Mouse (Mus musculus): Measurements from ENCODE around the gene Coq9. TPM values are rescaled to one million over a fixed set of nuclear protein-coding genes. Genes with fewer than 3 reads are reported as not detected.

Coq9 gene
- polyA plus RNA-seq, 1 experiment: 238 TPM

DNA sequence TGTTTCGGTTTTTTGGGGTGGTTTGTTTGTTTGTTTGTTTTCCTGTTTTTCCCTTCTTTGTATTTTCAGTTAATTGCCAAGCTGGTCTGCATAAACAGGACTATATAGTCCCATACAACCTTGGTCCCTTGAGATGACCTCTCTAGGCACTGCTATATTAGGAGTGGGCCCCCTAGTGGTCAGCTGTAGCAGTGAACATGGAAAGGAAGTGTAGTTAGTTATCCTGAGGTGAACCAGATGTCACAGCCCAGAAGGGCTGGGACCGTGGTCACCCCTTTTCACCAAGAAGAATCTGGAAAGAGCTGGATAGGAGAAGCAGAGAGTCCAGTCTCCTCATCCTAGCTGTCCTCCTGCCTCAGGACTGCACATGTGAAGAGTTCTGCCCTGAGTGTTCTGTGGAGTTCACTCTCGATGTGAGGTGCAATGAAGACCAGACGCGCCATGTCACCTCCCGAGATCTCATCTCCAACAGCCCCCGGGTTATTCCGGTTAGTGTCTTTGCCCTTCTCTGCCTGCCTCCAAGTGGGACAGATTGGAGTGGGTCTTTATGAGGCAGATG is 23.3 kb downstream of the Coq9 start:
- H3K4me3 ChIP-seq (ENCODE audit: low read depth, low read length): no peak overlapping the region
- peaks cover 44% of the 10 kb centered on the region for H3K36me3 ChIP-seq (ENCODE audit: control insufficient read depth, insufficient read depth, low read length)
- H3K27me3 ChIP-seq (ENCODE audit: control insufficient read depth, insufficient read depth, low read length): no peaks in the 10 kb centered on the region
- TF ChIP-seq POLR2A (IDR thresholded peaks at IDR 0.05; ENCODE audit: low read depth, low read length) (no peak), CTCF (IDR thresholded peaks at IDR 0.05; ENCODE audit: extremely low read depth, insufficient read length, insufficient replicate concordance, low read depth, low read length) (peak; percentile 61; the same call in 1 of the 2 replicates)
- no peak overlapping the region for H3K27ac ChIP-seq (ENCODE audit: insufficient read depth, low read depth, low read length)
- 73% methylated on average over 8 of the region's 8 CpGs for WGBS
- H3K4me1 ChIP-seq (ENCODE audit: control insufficient read depth, insufficient read depth, insufficient read length, low read length): no peaks in the 10 kb centered on the region

DNA sequence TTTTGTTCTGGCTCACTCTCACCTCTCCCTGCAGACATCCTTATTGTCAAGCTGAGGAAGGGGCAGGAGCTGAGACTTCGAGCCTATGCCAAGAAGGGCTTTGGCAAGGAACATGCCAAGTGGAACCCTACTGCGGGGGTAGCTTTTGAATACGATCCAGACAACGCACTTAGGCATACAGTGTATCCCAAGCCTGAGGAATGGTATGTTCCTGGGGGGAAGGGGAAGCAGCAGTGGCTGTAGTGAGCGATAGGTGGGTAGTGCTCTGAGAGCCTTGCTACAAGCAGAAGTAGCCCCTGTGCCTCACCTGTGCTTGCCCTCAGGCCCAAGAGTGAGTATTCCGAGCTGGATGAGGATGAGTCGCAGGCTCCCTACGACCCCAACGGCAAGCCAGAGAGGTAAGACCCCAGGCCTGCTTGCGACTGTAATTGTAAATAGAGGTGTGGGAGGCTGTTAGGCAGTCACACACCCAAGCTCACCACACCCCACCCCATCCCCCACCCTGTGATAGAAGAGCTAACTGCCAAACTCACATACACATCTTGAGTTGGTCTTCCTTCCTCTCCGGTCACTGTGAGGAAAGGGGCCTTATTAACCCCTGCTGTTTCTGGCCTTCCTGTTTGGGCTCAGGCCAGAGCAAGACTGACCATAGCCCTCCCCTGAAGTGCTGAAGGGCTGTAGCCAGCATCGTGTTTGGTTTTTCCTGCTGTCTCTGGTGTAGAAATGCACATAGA is 24.5 kb downstream of the Coq9 start:
- H3K27ac ChIP-seq (ENCODE audit: insufficient read depth, low read depth, low read length): no peak overlapping the region
- H3K4me1 ChIP-seq (ENCODE audit: control insufficient read depth, insufficient read depth, insufficient read length, low read length): no peaks in the 10 kb centered on the region
- WGBS: 88% methylated on average over 12 of the region's 12 CpGs
- TF ChIP-seq CTCF (IDR thresholded peaks at IDR 0.05; ENCODE audit: extremely low read depth, insufficient read length, insufficient replicate concordance, low read depth, low read length): no peak
- no peak for TF ChIP-seq POLR2A (IDR thresholded peaks at IDR 0.05; ENCODE audit: low read depth, low read length)
- H3K4me3 ChIP-seq (ENCODE audit: low read depth, low read length): no peak overlapping the region
- H3K27me3 ChIP-seq (ENCODE audit: control insufficient read depth, insufficient read depth, low read length): no peaks in the 10 kb centered on the region
- H3K36me3 ChIP-seq (ENCODE audit: control insufficient read depth, insufficient read depth, low read length): peaks cover 55% of the 10 kb centered on the region

DNA sequence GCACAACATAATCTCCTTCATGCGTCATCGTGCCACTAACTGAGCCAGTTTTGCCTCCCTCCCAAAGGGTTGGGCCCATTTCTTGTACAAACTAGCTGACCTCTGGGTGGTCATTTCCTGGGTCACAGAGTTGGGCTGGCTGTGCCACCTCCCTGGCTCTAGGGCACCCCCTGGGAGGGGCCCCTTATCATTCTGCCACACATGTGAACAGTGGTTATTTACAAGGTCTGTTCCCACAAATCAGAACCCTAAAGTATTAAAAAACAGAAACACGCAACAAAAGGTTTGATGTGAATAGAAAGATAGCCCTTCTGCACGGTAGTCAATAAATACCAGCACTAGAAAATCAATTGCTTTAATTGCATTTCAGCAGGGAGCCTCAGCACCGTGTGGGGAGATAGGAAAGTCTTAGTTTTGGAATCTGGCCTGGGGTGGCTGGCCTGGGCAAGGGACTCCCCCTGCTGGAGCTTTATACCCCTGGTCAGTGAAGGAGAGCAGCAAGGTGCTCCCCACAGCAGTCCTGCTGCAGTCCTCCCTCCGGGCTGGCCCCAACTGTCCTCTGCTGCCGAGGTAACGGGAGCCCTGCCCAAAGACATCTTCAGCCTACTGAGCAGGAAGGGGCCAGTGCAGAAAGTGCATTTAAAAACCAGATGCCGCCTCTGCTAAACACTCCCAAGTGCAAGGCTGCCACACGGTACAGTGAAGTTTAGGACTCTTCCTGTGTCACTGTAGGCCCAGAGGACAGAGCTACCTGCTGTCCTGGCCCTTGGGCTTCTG is 26.0 kb downstream of the Coq9 start:
- Histone ChIP-seq H3K27me3 (ENCODE audit: control insufficient read depth, insufficient read depth, low read length) (no peaks in the 10 kb centered on the region), H3K4me3 (ENCODE audit: low read depth, low read length) (no peak overlapping the region), H3K4me1 (ENCODE audit: control insufficient read depth, insufficient read depth, insufficient read length, low read length) (no peaks in the 10 kb centered on the region), H3K36me3 (ENCODE audit: control insufficient read depth, insufficient read depth, low read length) (peaks cover 65% of the 10 kb centered on the region), H3K27ac (ENCODE audit: insufficient read depth, low read depth, low read length) (no peak overlapping the region)
- WGBS: 72% methylated on average over 10 of the region's 10 CpGs
- TF ChIP-seq POLR2A (IDR thresholded peaks at IDR 0.05; ENCODE audit: low read depth, low read length) (no peak), CTCF (IDR thresholded peaks at IDR 0.05; ENCODE audit: extremely low read depth, insufficient read length, insufficient replicate concordance, low read depth, low read length) (no peak)

DNA sequence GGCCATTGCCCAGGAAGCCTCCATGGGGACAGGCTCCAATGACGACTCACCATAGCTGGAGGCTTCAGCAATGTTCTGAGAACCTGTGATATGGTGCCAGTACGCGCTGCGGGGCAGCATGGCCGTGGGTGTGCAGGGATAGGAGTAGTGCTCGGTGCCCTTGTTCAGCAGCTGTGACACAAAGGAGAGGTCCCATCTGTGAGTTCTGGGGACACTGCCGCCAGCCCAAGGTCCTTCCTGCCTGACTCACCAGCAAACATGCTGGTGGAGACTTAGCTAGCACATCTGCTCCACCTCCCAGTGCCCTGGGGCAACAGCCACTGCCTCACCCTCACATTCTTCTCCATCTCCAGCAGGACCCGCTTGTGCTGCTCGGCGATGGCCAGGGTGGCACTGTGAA is 27.2 kb downstream of the Coq9 start:
- Histone ChIP-seq H3K27me3 (ENCODE audit: control insufficient read depth, insufficient read depth, low read length) (no peaks in the 10 kb centered on the region), H3K4me3 (ENCODE audit: low read depth, low read length) (no peak overlapping the region), H3K4me1 (ENCODE audit: control insufficient read depth, insufficient read depth, insufficient read length, low read length) (peaks cover 2% of the 10 kb centered on the region), H3K27ac (ENCODE audit: insufficient read depth, low read depth, low read length) (no peak overlapping the region), H3K36me3 (ENCODE audit: control insufficient read depth, insufficient read depth, low read length) (peaks cover 69% of the 10 kb centered on the region)
- WGBS: 81% methylated on average over 10 of the region's 10 CpGs
- TF ChIP-seq CTCF (IDR thresholded peaks at IDR 0.05; ENCODE audit: extremely low read depth, insufficient read length, insufficient replicate concordance, low read depth, low read length) (no peak), POLR2A (IDR thresholded peaks at IDR 0.05; ENCODE audit: low read depth, low read length) (no peak)

DNA sequence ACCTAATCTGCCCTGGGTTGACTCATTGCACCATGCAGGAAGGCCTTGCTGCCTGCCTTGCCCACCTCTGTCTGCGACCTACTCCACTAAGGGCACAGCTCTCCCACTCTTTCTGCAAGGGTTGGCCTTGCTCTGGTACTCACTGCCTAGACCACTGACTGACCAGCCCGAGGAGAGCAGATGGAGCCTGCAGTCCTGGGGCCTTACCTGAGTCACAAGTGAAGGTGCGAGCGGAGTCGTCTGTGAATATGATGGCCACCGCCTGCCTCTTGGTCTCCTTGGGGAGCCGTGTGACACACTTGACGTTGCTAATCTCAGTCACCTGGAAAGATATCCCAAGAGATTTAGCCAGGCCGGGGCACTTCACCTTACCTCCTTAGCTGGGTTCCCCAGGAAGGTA is 28.8 kb downstream of the Coq9 start:
- Histone ChIP-seq H3K27me3 (ENCODE audit: control insufficient read depth, insufficient read depth, low read length) (no peaks in the 10 kb centered on the region), H3K4me3 (ENCODE audit: low read depth, low read length) (no peak overlapping the region), H3K27ac (ENCODE audit: insufficient read depth, low read depth, low read length) (no peak overlapping the region), H3K36me3 (ENCODE audit: control insufficient read depth, insufficient read depth, low read length) (peaks cover 62% of the 10 kb centered on the region), H3K4me1 (ENCODE audit: control insufficient read depth, insufficient read depth, insufficient read length, low read length) (peaks cover 8% of the 10 kb centered on the region)
- WGBS: 90% methylated on average over 9 of the region's 9 CpGs
- TF ChIP-seq POLR2A (IDR thresholded peaks at IDR 0.05; ENCODE audit: low read depth, low read length) (no peak), CTCF (IDR thresholded peaks at IDR 0.05; ENCODE audit: extremely low read depth, insufficient read length, insufficient replicate concordance, low read depth, low read length) (no peak)

DNA sequence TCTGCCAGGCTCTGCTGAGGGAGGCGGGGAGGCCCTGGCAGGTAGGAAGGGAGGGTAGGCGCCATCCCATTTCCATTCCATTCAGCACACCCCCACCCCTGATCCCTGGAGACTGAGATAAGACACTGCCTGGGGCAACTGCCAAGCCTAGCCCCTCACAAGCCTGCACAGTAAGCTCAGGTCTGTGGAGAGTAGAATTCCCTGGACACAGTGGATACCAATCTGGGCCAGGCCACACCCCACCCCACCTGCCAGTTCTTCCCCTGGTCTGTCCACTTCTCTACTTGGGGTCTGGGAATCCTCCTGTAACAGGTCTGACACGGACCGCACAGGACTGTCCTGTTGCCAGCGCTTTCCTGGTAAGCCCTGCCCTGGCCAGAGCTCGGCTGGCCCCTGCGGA is 31.0 kb downstream of the Coq9 start:
- H3K27ac ChIP-seq (ENCODE audit: insufficient read depth, low read depth, low read length): no peak overlapping the region
- no peaks in the 10 kb centered on the region for H3K27me3 ChIP-seq (ENCODE audit: control insufficient read depth, insufficient read depth, low read length)
- TF ChIP-seq CTCF (IDR thresholded peaks at IDR 0.05; ENCODE audit: extremely low read depth, insufficient read length, insufficient replicate concordance, low read depth, low read length): no peak
- TF ChIP-seq POLR2A (IDR thresholded peaks at IDR 0.05; ENCODE audit: low read depth, low read length): no peak
- 88% methylated on average over 7 of the region's 7 CpGs for WGBS
- H3K4me1 ChIP-seq (ENCODE audit: control insufficient read depth, insufficient read depth, insufficient read length, low read length): peaks cover 18% of the 10 kb centered on the region
- H3K36me3 ChIP-seq (ENCODE audit: control insufficient read depth, insufficient read depth, low read length): peaks cover 52% of the 10 kb centered on the region
- H3K4me3 ChIP-seq (ENCODE audit: low read depth, low read length): no peak overlapping the region

DNA sequence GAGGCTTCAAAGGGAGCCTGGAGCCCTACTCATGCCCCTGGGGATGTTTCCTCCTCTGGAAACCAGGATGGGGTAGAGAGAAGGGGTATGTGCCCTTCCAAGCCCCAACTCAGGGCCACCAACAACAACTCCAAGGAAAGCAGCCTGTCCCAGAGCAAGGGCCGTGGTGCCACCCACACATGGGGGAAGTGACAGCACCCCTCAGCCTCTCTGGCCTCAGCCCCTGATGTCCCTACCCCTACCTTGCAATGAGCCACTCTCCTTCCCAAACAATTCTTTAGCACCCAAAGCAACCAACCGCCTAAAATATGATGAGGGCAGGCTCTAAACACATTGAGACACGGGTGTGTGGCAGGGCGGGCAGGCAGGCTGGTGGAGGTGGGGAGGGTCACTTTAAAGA is 31.9 kb downstream of the Coq9 start:
- 74% methylated on average over 4 of the region's 4 CpGs for WGBS
- no peak for TF ChIP-seq POLR2A (IDR thresholded peaks at IDR 0.05; ENCODE audit: low read depth, low read length)
- no peak for TF ChIP-seq CTCF (IDR thresholded peaks at IDR 0.05; ENCODE audit: extremely low read depth, insufficient read length, insufficient replicate concordance, low read depth, low read length)
- H3K4me3 ChIP-seq (ENCODE audit: low read depth, low read length): peak overlapping the region; percentile 74
- no peaks in the 10 kb centered on the region for H3K27me3 ChIP-seq (ENCODE audit: control insufficient read depth, insufficient read depth, low read length)
- H3K4me1 ChIP-seq (ENCODE audit: control insufficient read depth, insufficient read depth, insufficient read length, low read length): peaks cover 20% of the 10 kb centered on the region
- H3K27ac ChIP-seq (ENCODE audit: insufficient read depth, low read depth, low read length): no peak overlapping the region
- H3K36me3 ChIP-seq (ENCODE audit: control insufficient read depth, insufficient read depth, low read length): peaks cover 44% of the 10 kb centered on the region

Measured in small intestine, adult 2 months (tissue).